Mouse (Mus musculus) hematopoietic stem cell, adult 5-6 weeks (primary cell): Measurements from ENCODE around the gene Vmn1r15. TPM values are rescaled to one million over a fixed set of nuclear protein-coding genes. Genes with fewer than 3 reads are reported as not detected.

Experiments used
- ATAC-seq, 2 experiments: fragments of 125-278 bp in 1 of 2; replicated peaks in 1 of 2; 2 replicates each; pipeline ENCODE4 v1.8.0; 2016 to 2017; ENCODE audit warnings: inconsistent platforms in 2 of 2, mild to moderate bottlenecking in 2 of 2, moderate number of reproducible peaks in 2 of 2, low read depth in 1 of 2, moderate TSS enrichment in 1 of 2; ENCODE audit not compliant: low FRiP score in 2 of 2, poor library complexity in 2 of 2, severe bottlenecking in 2 of 2, insufficient read depth in 1 of 2, low TSS enrichment in 1 of 2
- total RNA-seq: library from RNA; stranded (forward); fragments of 172-1452, 232-1000 nt; gene quantifications from 2 replicates; pipeline ENCODE4 v1.2.3, GENCODE M21; 2017

Gene Vmn1r15
- total RNA-seq = not detected in 2 replicates

DNA sequence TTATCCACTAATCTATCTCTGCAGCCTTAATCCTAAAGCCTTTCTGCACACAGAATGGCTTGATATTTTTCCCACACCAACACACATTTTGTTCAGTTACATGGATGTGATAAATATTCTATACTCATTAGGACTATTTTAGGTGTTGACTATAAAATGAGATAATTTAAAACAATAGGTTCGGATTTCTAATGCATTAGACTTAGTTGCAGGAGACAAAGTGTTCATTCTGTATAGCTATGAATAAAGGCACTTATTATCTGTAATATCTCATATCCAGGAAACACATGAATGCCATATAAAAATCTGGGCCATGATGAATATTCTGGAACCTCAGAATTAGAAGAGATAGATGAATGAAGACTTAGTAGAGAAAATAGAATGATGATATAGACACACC lies at the start of gene Vmn1r15:
Vmn1r15 (plus strand) TSS at position 301 of the 400 bp plus-strand sequence.
- no peak for ATAC-seq

DNA sequence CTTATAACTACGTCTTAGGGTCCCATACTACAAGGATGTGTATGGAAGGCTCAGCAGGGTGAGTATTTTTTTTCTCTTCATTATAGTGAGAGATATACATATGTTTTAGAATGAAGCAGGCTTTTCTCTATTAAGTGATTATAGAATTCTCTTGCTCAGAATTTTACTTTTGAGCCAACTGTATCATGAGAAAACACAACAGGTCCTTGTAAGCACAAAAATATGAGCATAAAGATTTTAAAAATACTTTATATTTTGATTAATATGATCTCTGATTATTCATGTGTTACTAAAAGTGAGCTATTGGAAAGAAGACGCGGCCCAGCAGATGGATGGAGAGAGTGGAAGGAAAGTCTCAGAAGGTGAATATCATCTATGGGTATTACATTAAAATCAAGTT lies 26.4 kb upstream of the Vmn1r15 start, which contains the start of gene Vmn1r14:
Vmn1r14 (plus strand) TSS at position 301 of the 400 bp plus-strand sequence.
- no peak for ATAC-seq

DNA sequence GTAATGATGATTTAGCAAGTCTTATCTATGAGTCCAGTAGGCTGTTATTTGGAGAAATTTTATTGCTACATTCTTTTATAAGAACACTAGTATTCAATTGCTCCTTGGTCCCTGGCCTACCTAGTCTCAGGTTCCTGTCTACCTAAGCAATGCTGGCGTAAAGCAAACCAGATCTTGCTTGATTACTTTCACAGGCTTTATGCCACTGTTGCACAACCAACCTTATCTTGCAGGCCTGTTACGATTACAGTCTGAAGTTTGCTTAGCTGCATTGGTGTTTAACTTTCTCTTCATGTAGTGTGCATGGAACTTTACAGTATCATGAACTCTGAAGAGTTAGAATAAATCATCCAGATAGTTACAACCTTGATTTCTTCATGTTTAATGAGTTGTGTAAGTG lies 3.2 kb downstream of the Vmn1r15 start:
- ATAC-seq = no peak

DNA sequence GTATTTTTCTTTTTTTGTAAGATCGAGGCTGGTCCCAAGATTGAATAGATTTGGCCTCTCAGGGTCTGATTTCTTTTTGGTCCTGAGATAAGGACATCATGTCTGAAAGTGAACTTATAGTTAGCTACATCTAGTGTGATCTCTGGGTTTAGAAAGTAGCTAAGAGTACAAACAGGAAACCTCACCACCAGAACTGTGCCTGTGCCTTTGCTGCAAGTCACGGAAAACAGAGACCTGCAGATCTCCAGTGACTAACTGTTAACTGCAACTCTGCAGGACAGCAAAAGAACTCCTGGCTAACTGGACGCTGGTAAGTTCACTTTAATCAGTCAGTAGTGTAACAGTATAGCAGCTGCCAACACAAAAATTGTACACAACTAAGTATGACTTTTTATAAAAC lies 14.1 kb downstream of the Vmn1r15 start:
- peak; percentile 75 to 83; a peak in 3 of 4 replicates for ATAC-seq

DNA sequence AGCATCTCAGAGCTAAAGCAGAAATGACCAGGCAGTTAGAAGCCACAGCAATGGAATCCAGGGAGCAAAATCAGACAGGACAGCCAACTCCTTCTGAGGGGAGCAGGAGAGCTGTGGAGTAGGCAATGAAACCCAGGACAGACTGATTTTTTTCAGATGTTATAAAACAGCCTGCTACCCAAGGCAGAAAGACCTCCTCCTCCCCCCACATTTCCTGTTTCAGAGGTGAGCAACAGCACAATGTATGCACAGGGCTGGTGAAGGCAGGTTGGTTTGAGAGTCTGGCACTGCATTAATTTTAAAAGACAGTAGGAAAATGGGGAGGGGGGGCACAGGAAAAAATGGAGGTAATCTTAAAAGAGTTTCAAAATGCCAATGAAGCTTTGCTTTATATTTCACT lies 14.8 kb downstream of the Vmn1r15 start:
- ATAC-seq = peak in 1 of 2 experiments; percentile 54; a peak in 2 of 4 replicates

DNA sequence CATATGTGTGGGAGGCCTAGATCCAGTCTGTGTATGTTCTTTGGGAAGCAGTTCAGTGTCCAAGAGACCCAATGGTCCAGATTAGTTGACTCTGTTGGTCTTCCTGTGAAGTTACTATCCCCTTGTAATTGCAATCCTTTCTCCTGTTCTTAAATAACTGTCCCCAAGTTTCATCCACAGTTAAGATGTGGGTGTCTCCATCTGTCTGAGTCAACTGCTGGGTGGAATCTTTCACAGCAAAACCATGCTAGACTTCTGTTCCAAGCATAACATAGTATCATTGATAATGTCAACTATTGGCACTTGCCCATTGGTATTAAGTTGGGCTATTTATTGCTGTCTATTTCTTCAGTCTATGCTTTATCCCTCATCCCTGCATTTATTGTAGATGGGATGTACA lies 21.2 kb downstream of the Vmn1r15 start:
- ATAC-seq = no peak

Other genes with a start within 250 kb of the Vmn1r15 start
- not detected in 2 replicates for gene Vmn1r7, start 232.6 kb upstream of the Vmn1r15 start, total RNA-seq
- not detected in 2 replicates for gene Vmn1r8, start 225.7 kb upstream of the Vmn1r15 start, total RNA-seq
- not detected in 2 replicates for gene Vmn1r9, start 191.2 kb upstream of the Vmn1r15 start, total RNA-seq
- gene Vmn1r10, start 148.5 kb upstream of the Vmn1r15 start, total RNA-seq = not detected in 2 replicates
- not detected in 2 replicates for gene Vmn1r11, start 124.5 kb upstream of the Vmn1r15 start, total RNA-seq
- gene Vmn1r12, start 101.0 kb upstream of the Vmn1r15 start, total RNA-seq = not detected in 2 replicates
- gene Vmn1r13, start 54.7 kb upstream of the Vmn1r15 start, total RNA-seq = not detected in 2 replicates
- gene Vmn1r14, start 26.3 kb upstream of the Vmn1r15 start, total RNA-seq = not detected in 2 replicates
- not detected in 2 replicates for gene Vmn1r16, start 71.5 kb downstream of the Vmn1r15 start, total RNA-seq
- gene Vmn1r17, start 105.8 kb downstream of the Vmn1r15 start, total RNA-seq = not detected in 2 replicates
- gene Vmn1r18, start 137.8 kb downstream of the Vmn1r15 start, total RNA-seq = not detected in 2 replicates
- not detected in 2 replicates for gene Vmn1r19, start 145.8 kb downstream of the Vmn1r15 start, total RNA-seq
- gene Vmn1r20, start 171.0 kb downstream of the Vmn1r15 start, total RNA-seq = not detected in 2 replicates